Mouse (Mus musculus): ENCODE data around the gene Tbx5.

- TF ChIP-seq CTCF (IDR thresholded peaks at IDR 0.05; ENCODE audit: low read depth, low read length) (no peak), GATA1 (IDR thresholded peaks at IDR 0.05; ENCODE audit: borderline replicate concordance, low read length) (no peak), TAL1 (conservative IDR thresholded peaks at IDR 0.05; ENCODE audit: low read depth, low read length) (no peak), POLR2AphosphoS5 (IDR thresholded peaks at IDR 0.05; ENCODE audit: insufficient replicate concordance, low read depth, low read length) (no peak)
Observed at GRCm38 (mm10) chr5:119798713-119799418, 33.6 kb upstream of the Tbx5 start.
